Mouse (Mus musculus): ENCODE data around the gene Gm10354. TPM values are rescaled to one million over a fixed set of nuclear protein-coding genes. Genes with fewer than 3 reads are reported as not detected.
"Not testable (repeated sequence)": the region's sequence is repeated elsewhere in the genome, so short reads cannot be mapped to it uniquely, and the experiment has no call there.

The Gm10354 gene
- polyA plus RNA-seq, 1 experiment from 2014 or later: not detected

DNA sequence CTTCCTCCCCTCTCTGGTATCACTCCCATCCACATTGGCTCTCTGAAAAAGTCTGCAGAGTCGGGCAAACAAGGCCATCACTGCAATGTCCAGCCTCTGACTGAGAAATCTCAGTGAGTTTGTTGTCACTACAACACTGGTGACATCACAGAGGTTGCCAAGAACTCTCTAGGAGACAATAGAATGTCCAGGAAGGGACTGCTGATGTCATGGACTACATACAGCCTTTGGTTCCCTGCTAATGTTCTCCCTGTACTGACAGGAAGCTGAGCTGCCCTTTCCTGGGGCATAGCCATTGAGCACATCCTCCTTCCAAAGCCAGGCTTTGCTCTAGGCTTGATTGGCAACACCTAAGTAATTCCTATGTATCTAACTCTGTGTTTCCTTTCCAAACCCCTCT is 40.4 kb downstream of the Gm10354 start, which contains the start of gene Speer4e:
Gene Speer4e, minus strand, starts transcription at position 101 of the 400 bp plus-strand sequence.
- not testable (repeated sequence) for ATAC-seq; H3K9ac ChIP-seq (ENCODE audit: low read depth, low read length); H3K36me3 ChIP-seq (ENCODE audit: control insufficient read depth, insufficient read depth, low read length); H3K4me1 ChIP-seq (ENCODE audit: control insufficient read depth, insufficient read depth, low read length); H3K9me3 ChIP-seq (replicated peaks; ENCODE audit: control insufficient read depth, low read length, poor library complexity, severe bottlenecking); H3K4me2 ChIP-seq (ENCODE audit: low read length); H3K27ac ChIP-seq (ENCODE audit: low read length); H3K27me3 ChIP-seq (ENCODE audit: control insufficient read depth, insufficient read depth, low read depth, low read length); H3K4me3 ChIP-seq (ENCODE audit: low read depth, low read length)
- WGBS: 44% methylated on average over 1 of the region's 1 CpGs

GRCm38 (mm10) chr5:14933721-14934120 is 45.0 kb downstream of the Gm10354 start:
- not testable (repeated sequence) for H3K9ac ChIP-seq (ENCODE audit: low read depth, low read length); H3K9me3 ChIP-seq (replicated peaks; ENCODE audit: control insufficient read depth, low read length, poor library complexity, severe bottlenecking); H3K4me1 ChIP-seq (ENCODE audit: control insufficient read depth, insufficient read depth, low read length); H3K27ac ChIP-seq (ENCODE audit: low read length); ATAC-seq; H3K36me3 ChIP-seq (ENCODE audit: control insufficient read depth, insufficient read depth, low read length); H3K27me3 ChIP-seq (ENCODE audit: control insufficient read depth, insufficient read depth, low read depth, low read length); H3K4me2 ChIP-seq (ENCODE audit: low read length); H3K4me3 ChIP-seq (ENCODE audit: low read depth, low read length)
- WGBS: 77% methylated on average over 5 of the region's 6 CpGs

DNA sequence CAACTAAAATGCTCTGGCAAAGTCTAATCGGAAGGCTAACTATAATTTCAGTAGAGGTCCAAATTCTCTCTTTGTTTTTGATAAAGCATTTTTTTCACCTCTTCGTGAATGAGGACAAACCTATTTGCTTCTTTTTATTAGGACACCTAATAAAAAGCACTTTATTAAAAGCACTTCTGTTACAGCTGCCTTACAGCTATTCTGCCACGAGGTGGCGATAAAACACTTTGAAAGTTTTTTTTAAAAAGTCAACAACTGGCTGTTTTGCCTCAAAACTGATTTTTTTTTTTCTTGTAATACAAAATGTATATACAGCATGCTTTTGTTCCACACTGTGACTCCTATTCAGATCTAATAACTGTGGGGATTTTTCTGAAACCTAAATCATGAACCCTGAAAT is 51.7 kb downstream of the Gm10354 start:
- H3K9ac ChIP-seq (ENCODE audit: low read depth, low read length); H3K27ac ChIP-seq (ENCODE audit: low read length); H3K4me1 ChIP-seq (ENCODE audit: control insufficient read depth, insufficient read depth, low read length); H3K9me3 ChIP-seq (replicated peaks; ENCODE audit: control insufficient read depth, low read length, poor library complexity, severe bottlenecking); ATAC-seq; H3K27me3 ChIP-seq (ENCODE audit: control insufficient read depth, insufficient read depth, low read depth, low read length); H3K4me2 ChIP-seq (ENCODE audit: low read length); H3K36me3 ChIP-seq (ENCODE audit: control insufficient read depth, insufficient read depth, low read length); H3K4me3 ChIP-seq (ENCODE audit: low read depth, low read length): not testable (repeated sequence)
- WGBS: 29% methylated on average over 4 of the region's 4 CpGs

Other genes starting within 250 kb of the Gm10354 start
- not detected in 2 replicates for gene Gm9758, start 64.0 kb downstream of the Gm10354 start, polyA plus RNA-seq (2015; fragmentation: Nextera tagmentation; extraction: Ambion mirVana)
- not detected in 2 replicates for gene Speer4e, start 40.5 kb downstream of the Gm10354 start, polyA plus RNA-seq (2015; fragmentation: Nextera tagmentation; extraction: Ambion mirVana)
- not detected in 2 replicates for gene Gm17019, start 54.1 kb upstream of the Gm10354 start, polyA plus RNA-seq (2015; fragmentation: Nextera tagmentation; extraction: Ambion mirVana)